Mouse (Mus musculus): ENCODE measurements around the gene Adam15.

- no peak for TF ChIP-seq POLR2A (IDR thresholded peaks at IDR 0.05; ENCODE audit: low read depth, low read length)
- no peak for TF ChIP-seq CTCF (conservative IDR thresholded peaks at IDR 0.05; ENCODE audit: insufficient read depth, insufficient read length, low read depth, low read length)
Measured at GRCm38 (mm10) chr3:89330948-89331347, 18.8 kb downstream of the Adam15 start.

Measured in kidney, adult 2 months (tissue).